Mouse (Mus musculus): Measurements from ENCODE around the gene Tmem95. TPM values are rescaled to one million over a fixed set of nuclear protein-coding genes. Genes with fewer than 3 reads are reported as not detected.

Tmem95 gene
- polyA plus RNA-seq, 2 experiments = not detected

- Histone ChIP-seq H3K4me2 (ENCODE audit: low read depth) (no peak overlapping the region), H3K27me3 (ENCODE audit: control insufficient read depth, insufficient read depth, low read length) (no peaks in the 10 kb centered on the region; the same call in 1 of the 2 replicates), H3K9me3 (ENCODE audit: control insufficient read depth, low read length) (no peaks in the 10 kb centered on the region), H3K9ac (replicated peaks) (no peak overlapping the region), H3K4me3 (ENCODE audit: insufficient read depth in 1 of 2, low read depth in 2 of 2, low read length in 2 of 2) (no peak overlapping the region), H3K27ac (no peak overlapping the region), H3K36me3 (replicated peaks; ENCODE audit: control insufficient read depth, insufficient read depth, low read depth) (peaks cover 51% of the 10 kb centered on the region), H3K4me1 (replicated peaks; ENCODE audit: control insufficient read depth in 2 of 2, insufficient read depth in 2 of 2, low read length in 1 of 2) (peaks cover 7 to 13% of the 10 kb centered on the region in 2 experiments)
- TF ChIP-seq EP300 (IDR thresholded peaks at IDR 0.05; ENCODE audit: low read depth) (no peak), CTCF (IDR thresholded peaks at IDR 0.05; ENCODE audit: low read depth) (no peak)
- DNase-seq (ENCODE audit: low read depth in 3 of 3, low spot score in 3 of 3) (no peak), ATAC-seq (ENCODE audit: insufficient read depth) (no peak)
- 87% methylated on average over 9 of the region's 9 CpGs for WGBS (ENCODE audit: insufficient replicate concordance)
These were observed 26.5 kb upstream of the Tmem95 start for GRCm38 (mm10) chr11:69904311-69904710.

- Histone ChIP-seq H3K36me3 (replicated peaks; ENCODE audit: control insufficient read depth, insufficient read depth, low read depth) (peaks cover 38% of the 10 kb centered on the region), H3K27me3 (ENCODE audit: control insufficient read depth, insufficient read depth, low read length) (no peaks in the 10 kb centered on the region; the same call in 1 of the 2 replicates), H3K4me1 (replicated peaks; ENCODE audit: control insufficient read depth in 2 of 2, insufficient read depth in 2 of 2, low read length in 1 of 2) (peaks cover 7 to 13% of the 10 kb centered on the region in 2 experiments), H3K9ac (replicated peaks) (peak overlapping the region; percentile 91), H3K27ac (no peak overlapping the region; the same call in 1 of the 2 replicates), H3K9me3 (ENCODE audit: control insufficient read depth, low read length) (no peaks in the 10 kb centered on the region), H3K4me2 (ENCODE audit: low read depth) (peak overlapping the region; percentile 80), H3K4me3 (ENCODE audit: insufficient read depth in 1 of 2, low read depth in 2 of 2, low read length in 2 of 2) (peak overlapping the region; percentile 84 to 98)
- DNase-seq (ENCODE audit: low read depth in 3 of 3, low spot score in 3 of 3) (no peak), ATAC-seq (ENCODE audit: insufficient read depth) (no peak)
- 74% methylated on average over 13 of the region's 13 CpGs for WGBS (ENCODE audit: insufficient replicate concordance)
- TF ChIP-seq EP300 (IDR thresholded peaks at IDR 0.05; ENCODE audit: low read depth) = no peak
- no peak for TF ChIP-seq CTCF (IDR thresholded peaks at IDR 0.05; ENCODE audit: low read depth)
These were observed 25.2 kb upstream of the Tmem95 start for GRCm38 (mm10) chr11:69902972-69903371.

GRCm38 (mm10) chr11:69901993-69902392, 24.2 kb upstream of the Tmem95 start:
- WGBS (ENCODE audit: insufficient replicate concordance) = under 1% methylated on average over 39 of the region's 39 CpGs

GRCm38 (mm10) chr11:69901406-69901846, 23.6 kb upstream of the Tmem95 start:
- Histone ChIP-seq H3K9ac (replicated peaks) (peak overlapping the region; percentile 91), H3K4me2 (ENCODE audit: low read depth) (peak overlapping the region; percentile 80), H3K4me3 (ENCODE audit: insufficient read depth in 1 of 2, low read depth in 2 of 2, low read length in 2 of 2) (peak overlapping the region; percentile 84 to 98), H3K27ac (peak overlapping the region; percentile 82), H3K9me3 (ENCODE audit: control insufficient read depth, low read length) (no peaks in the 10 kb centered on the region), H3K27me3 (ENCODE audit: control insufficient read depth, insufficient read depth, low read length) (no peaks in the 10 kb centered on the region; the same call in 1 of the 2 replicates), H3K36me3 (replicated peaks; ENCODE audit: control insufficient read depth, insufficient read depth, low read depth) (peaks cover 23% of the 10 kb centered on the region), H3K4me1 (replicated peaks; ENCODE audit: control insufficient read depth in 2 of 2, insufficient read depth in 2 of 2, low read length in 1 of 2) (peaks cover 7 to 13% of the 10 kb centered on the region in 2 experiments)
- ATAC-seq (ENCODE audit: insufficient read depth) (peak; percentile 72), DNase-seq (ENCODE audit: low read depth in 3 of 3, low spot score in 3 of 3) (peak; percentile 87 to 95 (median 92))
- WGBS (ENCODE audit: insufficient replicate concordance) = under 1% methylated on average over 42 of the region's 42 CpGs
- TF ChIP-seq CTCF (IDR thresholded peaks at IDR 0.05; ENCODE audit: low read depth) (no peak), EP300 (IDR thresholded peaks at IDR 0.05; ENCODE audit: low read depth) (no peak)

More at GRCm38 (mm10) chr11:69901993-69902392, 24.2 kb upstream of the Tmem95 start:
- no peaks in the 10 kb centered on the region; the same call in 1 of the 2 replicates for H3K27me3 ChIP-seq (ENCODE audit: control insufficient read depth, insufficient read depth, low read length)
- no peaks in the 10 kb centered on the region for H3K9me3 ChIP-seq (ENCODE audit: control insufficient read depth, low read length)
- peak overlapping the region; percentile 80 for H3K4me2 ChIP-seq (ENCODE audit: low read depth)
- H3K36me3 ChIP-seq (replicated peaks; ENCODE audit: control insufficient read depth, insufficient read depth, low read depth) = peaks cover 28% of the 10 kb centered on the region
- peaks cover 7 to 13% of the 10 kb centered on the region in 2 experiments for H3K4me1 ChIP-seq (replicated peaks; ENCODE audit: control insufficient read depth in 2 of 2, insufficient read depth in 2 of 2, low read length in 1 of 2)
- TF ChIP-seq EP300 (IDR thresholded peaks at IDR 0.05; ENCODE audit: low read depth) = no peak
- no peak for TF ChIP-seq CTCF (IDR thresholded peaks at IDR 0.05; ENCODE audit: low read depth)
- peak; percentile 6; the same call in 1 of the 2 replicates for ATAC-seq (ENCODE audit: insufficient read depth)
- H3K9ac ChIP-seq (replicated peaks) = peak overlapping the region; percentile 91
- H3K27ac ChIP-seq = peak overlapping the region; percentile 82
- peak overlapping the region; percentile 84 to 98 for H3K4me3 ChIP-seq (ENCODE audit: insufficient read depth in 1 of 2, low read depth in 2 of 2, low read length in 2 of 2)
- no peak for DNase-seq (ENCODE audit: low read depth in 3 of 3, low spot score in 3 of 3)

GRCm38 (mm10) chr11:69900471-69901405, 22.9 kb upstream of the Tmem95 start, which contains the start of the genes 2810408A11Rik and Neurl4:
Gene 2810408A11Rik (minus strand): TSS chr11:69900987.
Gene Neurl4 (plus strand): TSS chr11:69901072.
- TF ChIP-seq EP300 (IDR thresholded peaks at IDR 0.05; ENCODE audit: low read depth) (peak; percentile 15; the same call in 1 of the 2 replicates), CTCF (IDR thresholded peaks at IDR 0.05; ENCODE audit: low read depth) (no peak)
- peak within 1 kb of the TSS; percentile 91 for H3K9ac ChIP-seq (replicated peaks)
- H3K4me2 ChIP-seq (ENCODE audit: low read depth) = peak within 1 kb of the TSS; percentile 80
- H3K27ac ChIP-seq = peak within 1 kb of the TSS; percentile 82
- WGBS (ENCODE audit: insufficient replicate concordance) = under 1% methylated on average over 38 of the region's 38 CpGs
- DNase-seq (ENCODE audit: low read depth in 3 of 3, low spot score in 3 of 3) (peak; percentile 93 to 95 (median 94)), ATAC-seq (ENCODE audit: insufficient read depth) (peak; percentile 90)
- no peaks in the 10 kb centered on the region for H3K9me3 ChIP-seq (ENCODE audit: control insufficient read depth, low read length)
- no peaks in the 10 kb centered on the region; the same call in 1 of the 2 replicates for H3K27me3 ChIP-seq (ENCODE audit: control insufficient read depth, insufficient read depth, low read length)
- peaks cover 16% of the 10 kb centered on the region for H3K36me3 ChIP-seq (replicated peaks; ENCODE audit: control insufficient read depth, insufficient read depth, low read depth)
- peaks cover 8 to 15% of the 10 kb centered on the region in 2 experiments for H3K4me1 ChIP-seq (replicated peaks; ENCODE audit: control insufficient read depth in 2 of 2, insufficient read depth in 2 of 2, low read length in 1 of 2)
- peak within 1 kb of the TSS; percentile 84 to 98 for H3K4me3 ChIP-seq (ENCODE audit: insufficient read depth in 1 of 2, low read depth in 2 of 2, low read length in 2 of 2)

Measured in liver, embryonic 14.5 days (tissue).